Comparison of ENCODE assay signal across 21 mouse cellular contexts in genomic region chr2:71483717-71484066, GRCm38 (mm10). TPM values are rescaled to one million over a fixed set of nuclear protein-coding genes. Genes with fewer than 3 reads are reported as not detected.
DNase-seq lines count a peak whose midpoint lies in the region; ATAC-seq and TF ChIP-seq lines count a peak whose summit lies in the region.
"Had no signal": no experiment of that assay in that cellular context is flagged by ENCODE, and none has a peak within 500 bp of the region (broad histone marks: within the 10 kb centered on the region; RNA-seq: fewer than 3 reads in every experiment).

No protein-coding gene starts in this region.

- H3K4me2 ChIP-seq in hindbrain, embryonic 16.5 days (ENCODE audit: low read length) = no peak overlapping the region
- no peak overlapping the region for H3K4me2 ChIP-seq in hindbrain, embryonic 11.5 days (replicated peaks; ENCODE audit: low read depth, low read length)
- no peak overlapping the region for H3K4me2 ChIP-seq in forebrain, embryonic 12.5 days
- H3K4me2 ChIP-seq: heart, embryonic 13.5 days; limb, embryonic 13.5 days had no signal

- no peak for TF ChIP-seq CTCF in olfactory bulb, adult 2 months (IDR thresholded peaks at IDR 0.05; ENCODE audit: insufficient read depth, low read depth, low read length)

- H3K27ac ChIP-seq in hindbrain, embryonic 16.5 days (ENCODE audit: low read depth, low read length) = no peak overlapping the region
- H3K27ac ChIP-seq in hindbrain, embryonic 11.5 days (ENCODE audit: low read depth, low read length) = no peak overlapping the region
- H3K27ac ChIP-seq in forebrain, embryonic 12.5 days = 0 out of 2 replicates have a peak overlapping the region, but pooled peaks have one; percentile 31
- 0 out of 2 replicates have a peak overlapping the region, but pooled peaks have one; percentile 0 for H3K27ac ChIP-seq in olfactory bulb, adult 2 months (ENCODE audit: insufficient read depth, low read depth, low read length)
- H3K27ac ChIP-seq: heart, embryonic 13.5 days; limb, embryonic 13.5 days; liver, embryonic 14.5 days had no signal

- 26% methylated on average over 5 of the region's 5 CpGs for WGBS in hindbrain, embryonic 16.5 days
- WGBS in hindbrain, embryonic 11.5 days = 40% methylated on average over 5 of the region's 5 CpGs
- 25% methylated on average over 5 of the region's 5 CpGs for WGBS in forebrain, embryonic 12.5 days
- 57% methylated on average over 5 of the region's 5 CpGs for WGBS in olfactory bulb, adult 2 months

- H3K27me3 ChIP-seq in hindbrain, embryonic 16.5 days (replicated peaks; ENCODE audit: control insufficient read depth, insufficient read depth, low read length) = no peaks in the 10 kb centered on the region
- H3K27me3 ChIP-seq in hindbrain, embryonic 11.5 days (ENCODE audit: control insufficient read depth, insufficient read depth, low read length) = no peaks in the 10 kb centered on the region
- no peaks in the 10 kb centered on the region for H3K27me3 ChIP-seq in forebrain, embryonic 12.5 days
- H3K27me3 ChIP-seq: heart, embryonic 13.5 days; limb, embryonic 13.5 days had no signal

- no peaks in the 10 kb centered on the region for H3K36me3 ChIP-seq in hindbrain, embryonic 16.5 days (ENCODE audit: control insufficient read depth, insufficient read depth, low read length)
- H3K36me3 ChIP-seq in hindbrain, embryonic 11.5 days (ENCODE audit: control insufficient read depth, insufficient read depth, low read length) = no peaks in the 10 kb centered on the region
- H3K36me3 ChIP-seq in forebrain, embryonic 12.5 days (replicated peaks) = no peaks in the 10 kb centered on the region
- H3K36me3 ChIP-seq: heart, embryonic 13.5 days; limb, embryonic 13.5 days had no signal

- ATAC-seq in hindbrain, embryonic 16.5 days = peak; percentile 54; the same call in 1 of the 2 replicates
- ATAC-seq in hindbrain, embryonic 11.5 days (ENCODE audit: low FRiP score) = no peak
- ATAC-seq in forebrain, embryonic 12.5 days (ENCODE audit: low FRiP score) = no peak
- ATAC-seq: inflammation-experienced regulatory T-cells, adult 6 months had no signal

- no peak overlapping the region for H3K9ac ChIP-seq in hindbrain, embryonic 16.5 days (ENCODE audit: low read depth, low read length)
- no peak overlapping the region for H3K9ac ChIP-seq in hindbrain, embryonic 11.5 days (ENCODE audit: low read depth, low read length)
- H3K9ac ChIP-seq in forebrain, embryonic 12.5 days = 0 out of 2 replicates have a peak overlapping the region, but pooled peaks have one; percentile 13
- H3K9ac ChIP-seq: heart, embryonic 13.5 days; limb, embryonic 13.5 days; liver, embryonic 14.5 days had no signal

- DNase-seq in hindbrain, embryonic 11.5 days (ENCODE audit: low spot score) = no peak
- peak; percentile 46 for DNase-seq in retina, postnatal 1 day
- DNase-seq in retina, embryonic 14.5 days (ENCODE audit: low spot score) = no peak
- DNase-seq in right cerebral cortex, adult 18-20 months = no peak
- DNase-seq in liver = no peak
- DNase-seq: adrenal gland, postnatal 25 days; B cell, adult 2 months; cerebellum, adult 11 months; cerebellum, postnatal 10 days; heart, adult 18-20 months; heart, postnatal 36 days; kidney, adult 8-10 months; kidney, postnatal 36 days; thymus, postnatal 36 days had no signal

- no peaks in the 10 kb centered on the region for H3K4me1 ChIP-seq in hindbrain, embryonic 16.5 days (ENCODE audit: control insufficient read depth, insufficient read depth, low read depth, low read length)
- H3K4me1 ChIP-seq in hindbrain, embryonic 11.5 days (replicated peaks; ENCODE audit: control insufficient read depth, insufficient read depth, low read length) = 0 out of 2 replicates have a peak, but pooled peaks cover 5% of the 10 kb centered on the region
- peaks cover 21% of the 10 kb centered on the region for H3K4me1 ChIP-seq in forebrain, embryonic 12.5 days
- peaks cover 6% of the 10 kb centered on the region; the same call in 1 of the 2 replicates for H3K4me1 ChIP-seq in olfactory bulb, adult 2 months (ENCODE audit: control insufficient read depth, insufficient read depth, low read length)

- H3K9me3 ChIP-seq in hindbrain, embryonic 16.5 days (ENCODE audit: control insufficient read depth, low read length) = no peaks in the 10 kb centered on the region
- no peaks in the 10 kb centered on the region for H3K9me3 ChIP-seq in hindbrain, embryonic 11.5 days (ENCODE audit: control insufficient read depth, low read length)
- no peaks in the 10 kb centered on the region for H3K9me3 ChIP-seq in forebrain, embryonic 12.5 days
- H3K9me3 ChIP-seq: heart, embryonic 13.5 days; limb, embryonic 13.5 days had no signal

- TF ChIP-seq POLR2A in olfactory bulb, adult 2 months (IDR thresholded peaks at IDR 0.05; ENCODE audit: insufficient read depth, low read depth, low read length) = no peak

- no peak overlapping the region for H3K4me3 ChIP-seq in hindbrain, embryonic 16.5 days (ENCODE audit: low read length)
- no peak overlapping the region for H3K4me3 ChIP-seq in hindbrain, embryonic 11.5 days (ENCODE audit: low read depth, low read length)
- H3K4me3 ChIP-seq in forebrain, embryonic 12.5 days (replicated peaks) = no peak overlapping the region
- no peak overlapping the region for H3K4me3 ChIP-seq in olfactory bulb, adult 2 months (ENCODE audit: insufficient read depth, low read depth, low read length)
- H3K4me3 ChIP-seq: heart, embryonic 13.5 days; limb, embryonic 13.5 days had no signal

RNA-seq across cellular contexts. Expression of gene Metap1d, which starts 30.6 kb away (rescaled TPM):
- 31.7 and 31.9 TPM in 2 replicates for polyA plus RNA-seq in hindbrain, embryonic 16.5 days (2015; fragmentation: Nextera tagmentation; extraction: Ambion mirVana)
- 29.9 and 38.0 TPM in 2 replicates for polyA plus RNA-seq in hindbrain, embryonic 11.5 days (2014; fragmentation: Nextera tagmentation; extraction: Ambion mirVana)
- polyA plus RNA-seq in forebrain, embryonic 12.5 days (2016; fragmentation: Nextera tagmentation; extraction: Ambion mirVana) = 41.2 and 42.9 TPM in 2 replicates
- not detected in 2 replicates for polyA plus RNA-seq in olfactory bulb, adult 2 months (2012; ENCODE audit: insufficient read depth, insufficient read length, low replicate concordance, missing spikeins)

RNA-seq across cellular contexts. Expression of gene Dlx1, which starts 44.2 kb away (rescaled TPM):
- 0.09 and 9.5 TPM in 2 replicates for polyA plus RNA-seq in hindbrain, embryonic 16.5 days (2015; fragmentation: Nextera tagmentation; extraction: Ambion mirVana)
- 1.6 and 2.1 TPM in 2 replicates for polyA plus RNA-seq in hindbrain, embryonic 11.5 days (2014; fragmentation: Nextera tagmentation; extraction: Ambion mirVana)
- polyA plus RNA-seq in forebrain, embryonic 12.5 days (2016; fragmentation: Nextera tagmentation; extraction: Ambion mirVana) = 207 and 300 TPM in 2 replicates
- 355 TPM in 1 of 2 replicates, not detected in the other for polyA plus RNA-seq in olfactory bulb, adult 2 months (2012; ENCODE audit: insufficient read depth, insufficient read length, low replicate concordance, missing spikeins)
- polyA plus RNA-seq: inflammation-experienced regulatory T-cells, adult 6 months had no signal

Comparison
In these comparisons a context has a peak if more than half of its experiments do, and no peak if none do; other contexts are left out.
1. H3K27ac ChIP-seq: peak in forebrain, embryonic 12.5 days (single experiment) and olfactory bulb, adult 2 months (single experiment); none in hindbrain, embryonic 16.5 days (single experiment) and hindbrain, embryonic 11.5 days (single experiment).
2. RNA of gene Dlx1, which starts 44.2 kb away (polyA plus RNA-seq): 355 TPM in olfactory bulb, adult 2 months and 207 to 300 TPM in forebrain, embryonic 12.5 days; 1.6 to 2.1 TPM in hindbrain, embryonic 11.5 days and 0.09 to 9.5 TPM in hindbrain, embryonic 16.5 days; every median in the first group is over 10 times any median in the second.